Mouse (Mus musculus) G1E-ER4 (cell line): ENCODE results near the gene Lemd1. TPM values are rescaled to one million over a fixed set of nuclear protein-coding genes. Genes with fewer than 3 reads are reported as not detected.

ENCODE experiments used
- GATA1 ChIP-seq: IDR thresholded peaks from one replicate; pipeline ENCODE4 v1.8.0; 2012; ENCODE audit warnings: low read length, inconsistent platforms
- polyA plus RNA-seq: library from polyadenylated mRNA; stranded (reverse); fragments of >175 nt; gene quantifications from 2 replicates; pipeline ENCODE4 v1.2.3, GENCODE M21; 2012

Gene Lemd1
- polyA plus RNA-seq, 1 experiment, result not detected

DNA sequence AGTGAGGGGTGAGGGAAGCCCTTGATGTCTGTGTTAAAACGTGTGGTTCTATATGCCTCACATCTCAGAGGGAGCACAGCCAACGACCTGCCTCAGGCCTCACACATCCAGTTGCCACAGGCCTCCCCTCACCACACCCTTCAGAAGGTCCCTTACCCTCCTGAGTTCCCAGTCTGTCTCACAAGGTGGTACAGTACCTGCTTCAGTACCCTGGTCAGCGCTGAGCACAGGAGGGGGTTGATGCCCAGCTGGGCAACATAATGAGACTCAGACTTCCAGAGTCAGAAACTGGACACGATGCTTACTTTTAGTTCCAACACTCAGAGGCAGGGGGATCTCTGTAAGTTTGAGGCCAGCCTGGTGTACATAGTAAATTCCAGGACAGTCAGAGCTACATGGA lies 115.6 kb downstream of the Lemd1 start:
- TF ChIP-seq GATA1, result no peak

DNA sequence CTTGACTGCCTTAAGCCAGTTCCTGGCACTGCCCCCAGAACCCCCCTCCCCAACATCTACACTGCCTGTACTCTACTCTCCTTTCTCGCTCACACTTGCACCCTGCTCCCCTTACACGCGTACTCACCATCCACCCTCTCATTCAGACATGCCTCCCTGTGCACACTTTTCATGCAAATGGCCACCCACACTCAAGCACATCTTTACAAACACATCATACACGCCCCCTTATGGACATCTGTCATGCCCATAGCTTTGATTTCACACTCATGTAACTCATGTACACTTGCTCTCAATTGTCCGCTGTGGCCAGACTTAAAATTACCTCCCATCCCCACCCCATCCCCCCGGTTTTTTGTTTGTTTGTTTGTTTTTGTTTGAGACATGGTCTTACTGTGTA lies 116.7 kb downstream of the Lemd1 start:
- TF ChIP-seq GATA1, result no peak

DNA sequence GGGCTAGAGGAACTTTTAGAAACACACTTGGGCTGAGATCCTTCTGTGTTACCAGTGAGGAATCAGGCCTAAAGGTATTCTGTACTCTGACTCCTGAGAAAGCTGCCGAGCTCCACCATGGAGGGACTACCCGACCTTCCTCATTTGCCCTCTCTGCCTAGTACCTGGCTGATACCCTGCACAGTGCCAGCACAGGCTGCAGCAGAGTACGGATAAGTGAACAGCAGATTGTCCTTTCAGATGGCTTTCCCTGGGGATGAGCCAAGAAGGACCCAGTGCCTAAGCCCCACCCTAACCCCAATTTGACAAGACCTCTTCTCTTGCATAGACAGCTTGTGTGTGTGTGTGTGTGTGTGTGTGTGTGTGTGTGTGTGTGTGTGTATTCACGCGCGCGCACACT lies 117.4 kb downstream of the Lemd1 start:
- no peak for TF ChIP-seq GATA1

Other genes with a start within 250 kb of the Lemd1 start
- gene Slc45a3, start 228.5 kb upstream of the Lemd1 start, polyA plus RNA-seq, result 0.10 and 0.12 TPM in 2 replicates
- gene Elk4, start 183.8 kb upstream of the Lemd1 start, polyA plus RNA-seq, result 5.0 and 5.1 TPM in 2 replicates
- not detected in 2 replicates for gene Mfsd4a, start 123.4 kb upstream of the Lemd1 start, polyA plus RNA-seq
- gene Cdk18, start 51.7 kb upstream of the Lemd1 start, polyA plus RNA-seq, result not detected in 2 replicates
- gene AC124108.1, start within 50 bp of the Lemd1 start, polyA plus RNA-seq, result not detected in 2 replicates
- not detected in 2 replicates for gene Gm10188, start 38.3 kb downstream of the Lemd1 start, polyA plus RNA-seq
- gene Klhdc8a, start 107.2 kb downstream of the Lemd1 start, polyA plus RNA-seq, result not detected in 2 replicates
- 0.02 TPM in 1 of 2 replicates, not detected in the other for gene Nuak2, start 124.7 kb downstream of the Lemd1 start, polyA plus RNA-seq
- gene Tmcc2, start 199.8 kb downstream of the Lemd1 start, polyA plus RNA-seq, result 23.2 and 30.2 TPM in 2 replicates
- gene Dstyk, start 226.1 kb downstream of the Lemd1 start, polyA plus RNA-seq, result 5.1 and 6.9 TPM in 2 replicates